Mouse (Mus musculus): Measurements from ENCODE around the gene Fcho1. TPM values are rescaled to one million over a fixed set of nuclear protein-coding genes. Genes with fewer than 3 reads are reported as not detected.

Fcho1 gene
- total RNA-seq, 2 experiments from 2014 or later = 153 to 162 TPM

GRCm38 (mm10) chr8:71667256-71667655 is 58.3 kb downstream of the Fcho1 start:
- intact Hi-C loops (cut with DNase I) = loop anchor here (10.0 kb wide), 1 partner anchor 102 kb away; the partner anchor contains the start of genes Nxnl1 and Slc27a1
- no peak for DNase-seq

- DNase-seq = no peak
- intact Hi-C loops (cut with DNase I) = loop anchor here (10.0 kb wide), 1 partner anchor 102 kb away; the partner anchor contains the start of genes Nxnl1 and Slc27a1
Measured at GRCm38 (mm10) chr8:71666855-71667254, 58.7 kb downstream of the Fcho1 start.

- peak; percentile 75 for DNase-seq
- intact Hi-C loops (cut with DNase I) = loop anchor here (10.0 kb wide), 1 partner anchor 101 kb away; the partner anchor contains the start of genes Nxnl1 and Slc27a1
Measured at GRCm38 (mm10) chr8:71665331-71666130, 60.0 kb downstream of the Fcho1 start.

- intact Hi-C loops (cut with DNase I) = loop anchor here (10.0 kb wide), 1 partner anchor 96 kb away; the partner anchor contains the start of genes Nxnl1 and Slc27a1
- DNase-seq = peak; percentile 90
Measured at GRCm38 (mm10) chr8:71660325-71661120, 65.0 kb downstream of the Fcho1 start.

- DNase-seq = peak; percentile 79
- intact Hi-C loops (cut with DNase I) = loop anchor here (10.0 kb wide), 1 partner anchor 95 kb away; the partner anchor contains the start of genes Nxnl1 and Slc27a1
Measured at GRCm38 (mm10) chr8:71659751-71660150, 65.8 kb downstream of the Fcho1 start.

GRCm38 (mm10) chr8:71658515-71659049 is 66.9 kb downstream of the Fcho1 start:
- DNase-seq = no peak
- intact Hi-C loops (cut with DNase I) = no loop called here

Other genes with a start within 250 kb of the Fcho1 start
- gene Ano8, start 239.8 kb downstream of the Fcho1 start, total RNA-seq (2021) = 10 to 100 TPM; 88.0 to 91.9 TPM
- gene Gtpbp3, start 237.6 kb downstream of the Fcho1 start, total RNA-seq (2021) = 10 to 100 TPM; 23.0 to 24.1 TPM
- 1 to 10 TPM; 6.2 to 7.3 TPM for gene Plvap, start 214.0 kb downstream of the Fcho1 start, total RNA-seq (2021)
- gene Ccdc194, start 200.0 kb downstream of the Fcho1 start, total RNA-seq (2021) = not detected
- gene Bst2, start 188.3 kb downstream of the Fcho1 start, total RNA-seq (2021) = 1 to 10 TPM; 3.0 to 3.5 TPM
- gene Mvb12a, start 182.8 kb downstream of the Fcho1 start, total RNA-seq (2021) = 10 to 100 TPM; 37.4 to 40.7 TPM
- gene Tmem221, start 166.8 kb downstream of the Fcho1 start, total RNA-seq (2021) = not detected
- gene Nxnl1, start 159.1 kb downstream of the Fcho1 start, total RNA-seq (2021) = not detected
- gene Slc27a1, start 156.8 kb downstream of the Fcho1 start, total RNA-seq (2021) = 10 to 100 TPM; 60.5 to 71.1 TPM
- gene Pgls, start 133.5 kb downstream of the Fcho1 start, total RNA-seq (2021) = 10 to 100 TPM; 85.7 to 97.3 TPM
- 1 to 10 TPM; 7.9 to 8.0 TPM for gene Fam129c, start 128.1 kb downstream of the Fcho1 start, total RNA-seq (2021)
- 10 to 100 TPM; 88.2 to 88.6 TPM for gene Colgalt1, start 114.7 kb downstream of the Fcho1 start, total RNA-seq (2021)
- gene Unc13a, start 54.0 kb downstream of the Fcho1 start, total RNA-seq (2021) = 100 to 1,000 TPM; 204 to 221 TPM
- gene Jak3, start 49.4 kb downstream of the Fcho1 start, total RNA-seq (2021) = 1 to 10 TPM; 4.5 to 5.5 TPM
- 1 to 10 TPM in 1 of 2 experiments, under 1 TPM in 1; 0.70 to 1.6 TPM for gene Insl3, start 36.5 kb downstream of the Fcho1 start, total RNA-seq (2021)
- under 1 TPM; 0.22 to 0.36 TPM for gene B3gnt3, start 23.9 kb downstream of the Fcho1 start, total RNA-seq (2021)
- gene Zfp709, start 156.3 kb upstream of the Fcho1 start, total RNA-seq (2021) = 10 to 100 TPM; 13.3 to 13.6 TPM
- 10 to 100 TPM; 20.8 to 23.0 TPM for gene Zfp882, start 182.9 kb upstream of the Fcho1 start, total RNA-seq (2021)
- 10 to 100 TPM; 24.3 to 25.1 TPM for gene Zfp617, start 182.9 kb upstream of the Fcho1 start, total RNA-seq (2021)
- 10 to 100 TPM; 16.8 to 18.6 TPM for gene Zfp961, start 225.3 kb upstream of the Fcho1 start, total RNA-seq (2021)